Mouse (Mus musculus) gastrocnemius, postnatal 25 days (tissue): Measurements from ENCODE around the gene Smok3b. TPM values are rescaled to one million over a fixed set of nuclear protein-coding genes. Genes with fewer than 3 reads are reported as not detected.
"Not testable (repeated sequence)": the region's sequence is repeated elsewhere in the genome, so short reads cannot be mapped to it uniquely, and the experiment has no call there.

Experiments
- DNase-seq: peaks from one replicate; pipeline ENCODE4 v3.0.0; 2022
- long read RNA-seq, 2 experiments: library from polyadenylated mRNA; stranded (forward); transcript quantifications; one replicate each; pipeline ENCODE4 v2.0.0; 2021
- total RNA-seq, 2 experiments: library from RNA; stranded (reverse); gene quantifications; 1 replicate in 1 of 2; 2 replicates in 1 of 2; pipeline ENCODE4 v1.2.3; 2021

Gene Smok3b
- not detected for total RNA-seq
- long read RNA-seq, experiment 1, result 0 reads
- long read RNA-seq, experiment 2, result 0 reads

DNA sequence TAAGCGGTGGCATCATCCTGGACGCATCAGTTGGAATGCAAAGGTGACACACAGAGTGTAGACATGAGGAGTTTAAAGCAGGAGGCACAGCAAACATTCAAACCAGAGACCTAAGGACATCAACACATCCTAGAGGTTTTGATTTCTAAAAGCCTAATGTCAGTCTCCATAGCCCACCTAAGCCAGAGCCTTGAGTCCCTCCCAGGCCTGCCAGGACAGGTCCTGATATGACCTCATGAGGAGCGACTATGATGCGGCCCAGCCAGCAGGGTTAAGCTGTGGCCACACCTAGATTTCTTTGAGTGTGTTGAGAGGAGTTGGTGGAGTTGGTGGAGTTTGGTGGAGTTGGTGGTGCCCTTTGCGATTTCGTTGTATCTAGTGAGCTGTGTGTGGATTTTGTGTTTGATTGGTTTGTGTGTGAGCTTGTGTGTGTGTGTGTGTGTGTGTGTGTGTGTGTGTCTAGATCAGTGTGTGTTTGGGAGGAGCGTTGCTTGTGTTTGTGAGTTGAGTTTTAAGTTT, at the start of gene Smok3b, which contains the start of gene Smok3a:
TSS of gene Smok3b (plus strand) at position 469 of the 519 bp plus-strand sequence.
TSS of gene Smok3a (plus strand) at position 301 of the 519 bp plus-strand sequence.
- not testable (repeated sequence) for DNase-seq

DNA sequence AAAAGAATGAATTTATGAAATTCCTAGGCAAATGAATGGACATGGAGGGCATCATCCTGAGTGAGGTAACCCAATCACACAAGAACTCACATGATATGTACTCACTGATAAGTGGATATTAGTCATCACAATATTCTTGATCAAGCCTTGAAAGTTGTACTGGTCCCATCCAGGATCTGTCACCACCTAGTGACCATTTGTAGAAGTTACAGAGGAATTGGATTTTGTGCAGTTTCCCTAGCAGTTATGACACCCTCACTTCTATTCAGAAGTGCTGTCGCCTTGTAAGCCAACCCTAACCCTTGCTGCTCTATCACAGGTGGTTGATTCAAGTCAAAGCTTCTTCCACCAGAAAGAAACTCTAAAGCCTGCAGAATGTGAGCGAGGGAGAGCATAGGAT, 48.1 kb upstream of the Smok3b start:
- DNase-seq, result no peak

DNA sequence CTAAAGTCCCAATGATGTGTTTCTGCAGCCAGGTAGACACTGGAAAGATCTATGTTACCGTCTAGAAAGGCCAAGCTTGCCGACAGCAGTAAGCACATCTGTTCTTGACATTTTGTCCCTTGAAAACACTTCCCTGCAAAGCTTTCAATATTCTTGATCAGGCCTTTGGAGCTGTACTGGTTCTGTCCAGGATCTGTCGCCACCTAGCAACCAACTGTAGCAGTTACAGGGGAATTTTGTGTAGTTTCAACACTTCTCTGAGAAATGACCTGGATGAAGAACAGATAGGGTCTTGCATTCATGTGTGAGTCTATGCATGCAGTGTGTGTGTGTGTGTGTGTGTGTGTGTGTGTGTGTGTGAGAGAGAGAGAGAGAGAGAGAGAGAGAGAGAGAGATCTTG, 47.5 kb upstream of the Smok3b start:
- no peak for DNase-seq

DNA sequence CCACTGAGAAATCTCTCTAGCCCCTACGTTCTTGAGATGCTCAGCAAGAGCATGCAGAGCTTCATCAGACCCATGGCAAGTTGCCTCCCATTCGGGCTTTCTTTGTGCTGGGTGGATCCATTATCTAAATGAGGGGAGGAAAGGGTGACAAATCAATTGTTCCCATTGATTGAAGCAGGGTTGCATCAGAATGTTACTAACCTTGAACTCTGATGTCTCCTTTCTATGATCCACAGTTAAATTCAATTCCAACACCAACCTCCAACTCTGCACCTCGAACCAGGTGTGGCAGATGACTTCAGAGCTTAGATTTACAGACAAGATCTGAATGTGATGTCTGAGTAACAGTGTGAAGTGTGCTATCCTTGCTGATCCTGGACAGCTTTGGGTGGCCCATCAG, 46.5 kb upstream of the Smok3b start:
- DNase-seq, result no peak

DNA sequence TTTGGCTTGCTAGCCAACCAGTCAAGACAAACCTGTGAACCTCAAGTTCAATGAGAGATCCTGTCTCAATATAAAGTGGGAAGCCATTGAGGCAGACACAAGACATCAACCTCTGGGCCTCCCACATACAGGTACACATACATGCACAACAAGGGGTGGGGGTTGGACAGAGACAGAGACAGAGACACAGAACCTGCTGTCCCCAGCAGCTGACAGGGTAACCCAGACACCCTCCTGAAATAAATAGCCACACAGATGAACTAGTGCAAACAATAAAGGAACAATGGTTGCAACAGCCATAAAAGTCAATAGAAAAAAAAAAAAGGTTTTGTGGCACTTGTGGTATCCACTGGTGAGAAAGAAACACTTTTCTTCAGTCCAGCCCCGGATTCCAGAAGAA, 45.8 kb upstream of the Smok3b start:
- no peak for DNase-seq

DNA sequence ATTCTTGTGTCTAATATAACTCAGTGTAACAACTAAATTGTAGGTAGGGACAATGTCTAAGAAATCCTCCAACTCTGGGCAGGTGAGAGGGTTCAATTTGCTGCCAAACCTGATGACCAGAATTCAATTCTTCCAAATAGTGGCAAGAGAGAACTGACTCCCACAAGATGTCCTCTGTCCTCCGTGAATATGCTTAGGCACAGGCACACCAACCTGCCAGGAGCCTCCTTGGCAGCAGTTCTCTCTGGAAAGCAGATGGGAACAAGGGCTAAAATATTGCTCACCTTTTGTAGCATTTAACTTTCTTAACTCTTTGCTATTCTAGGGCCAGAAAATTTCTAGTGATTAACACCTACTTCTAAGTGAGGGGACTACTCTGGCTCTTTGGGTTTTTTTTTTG, 43.9 kb upstream of the Smok3b start:
- DNase-seq, result no peak

DNA sequence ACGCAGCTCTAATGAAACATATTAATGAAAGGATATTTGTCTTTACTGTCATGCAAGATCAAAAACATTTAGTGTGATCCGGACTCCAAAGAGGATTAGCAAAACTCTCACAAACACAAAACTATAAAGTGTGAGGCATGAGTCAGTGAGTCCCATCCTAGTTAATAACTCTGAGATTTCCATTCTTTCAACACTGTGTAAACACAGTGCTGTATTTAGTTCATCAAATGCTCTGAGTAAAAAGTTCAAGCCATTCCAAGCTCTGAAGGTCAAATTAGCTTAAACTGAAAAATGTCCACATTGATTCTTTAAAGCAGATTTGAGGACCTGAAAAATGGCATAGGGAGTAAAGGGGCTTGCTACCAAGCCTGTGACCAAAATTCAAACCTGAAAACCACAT, 42.1 kb upstream of the Smok3b start:
- DNase-seq, result no peak

DNA sequence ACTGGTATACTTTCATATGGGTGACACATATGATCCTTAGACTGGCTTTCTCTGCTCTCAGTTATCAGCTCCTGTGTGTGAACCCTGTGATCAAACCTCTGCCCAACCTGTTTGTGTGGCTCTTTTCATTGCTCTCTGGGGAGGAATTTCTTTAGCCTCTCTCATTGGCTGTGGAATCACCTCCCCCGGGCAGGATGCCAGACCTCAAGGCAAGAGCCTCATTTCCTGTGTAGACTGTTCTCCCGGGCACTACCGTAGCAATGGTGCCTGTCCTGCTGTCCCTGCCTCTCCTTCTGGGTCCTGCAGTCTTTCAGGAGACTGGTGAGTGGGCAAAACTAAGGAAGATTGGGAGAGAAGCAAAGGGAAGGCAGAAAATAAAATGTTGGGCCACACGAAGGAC, 39.9 kb upstream of the Smok3b start, which contains the start of gene Azgp1:
TSS of gene Azgp1 (plus strand) at position 221 of the 400 bp plus-strand sequence.
- no peak for DNase-seq

DNA sequence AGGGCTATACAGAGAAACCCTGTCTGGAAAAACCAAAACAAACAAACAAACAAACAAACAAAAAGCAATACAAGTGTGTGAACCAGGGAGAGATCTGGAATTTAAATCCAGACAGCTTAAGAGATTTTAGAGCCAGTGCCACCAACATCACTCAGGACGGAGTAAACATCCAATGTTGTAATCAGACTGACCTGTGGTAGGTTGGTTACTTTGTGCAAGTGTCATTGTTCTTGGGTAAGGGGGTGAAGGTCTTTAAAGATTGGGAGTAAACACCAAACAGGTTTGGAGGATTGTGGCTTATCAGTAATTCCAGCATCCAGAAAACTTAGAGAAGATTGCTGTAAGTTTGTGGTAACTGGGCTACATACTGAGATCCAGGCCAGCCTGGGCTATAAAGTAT, 34.9 kb upstream of the Smok3b start:
- no peak for DNase-seq

DNA sequence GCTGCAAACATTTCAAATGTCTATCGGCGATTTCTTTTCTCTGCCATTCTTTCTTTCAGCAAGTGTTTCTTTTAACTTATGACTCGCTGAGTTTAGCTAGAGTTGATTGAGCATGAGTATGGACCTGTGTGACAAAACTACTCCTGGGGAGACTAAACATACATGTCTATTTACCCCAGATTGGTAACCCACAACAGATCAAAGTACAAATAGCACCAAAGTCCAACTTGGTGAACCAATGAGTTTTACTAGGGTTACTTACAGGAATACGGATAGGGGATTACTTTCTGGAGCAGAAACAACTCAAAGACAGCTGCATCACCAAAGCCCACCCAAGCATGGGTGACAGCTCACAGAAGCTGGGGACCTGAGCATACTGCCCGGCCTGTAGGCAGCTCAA, 11.8 kb upstream of the Smok3b start:
- DNase-seq, result no peak

DNA sequence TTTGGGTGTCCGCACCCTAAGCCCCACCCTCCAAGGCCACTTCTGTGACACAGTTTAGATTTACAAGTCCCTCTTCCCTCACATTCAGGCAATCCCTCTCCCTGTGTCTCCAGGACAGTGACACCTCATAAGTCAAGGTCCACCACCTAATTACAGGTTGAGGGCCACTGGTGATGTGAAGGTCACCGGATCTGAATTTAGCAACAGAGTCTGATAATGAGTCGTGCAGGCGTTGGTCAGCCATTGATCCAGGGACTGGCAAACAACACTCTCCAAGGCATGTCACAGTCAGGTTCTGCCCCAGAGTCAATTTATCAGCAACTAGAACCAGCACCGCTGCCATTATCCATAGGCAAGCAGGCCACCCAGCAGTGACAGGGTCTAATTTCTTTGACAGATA, 8.8 kb upstream of the Smok3b start:
- DNase-seq, result no peak

DNA sequence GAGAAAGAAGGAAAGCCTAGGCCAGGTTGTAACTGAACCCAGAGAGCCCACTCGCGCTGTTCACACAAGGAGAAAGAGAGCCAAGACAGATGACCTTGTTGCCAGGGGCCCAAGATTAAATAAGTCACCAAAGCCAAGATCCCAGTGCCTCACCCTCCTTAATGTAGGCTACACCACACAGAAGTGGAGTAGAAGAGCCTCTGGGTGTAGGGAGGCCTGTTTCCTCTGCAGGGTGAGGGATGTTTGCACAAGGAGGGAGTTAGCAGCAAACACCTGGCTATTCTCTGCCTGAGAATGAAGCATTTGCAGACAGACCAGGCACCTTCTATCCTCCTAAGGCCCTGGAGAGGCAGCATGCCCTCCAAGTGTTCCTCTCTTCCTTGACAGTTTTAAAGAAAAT, 4.7 kb upstream of the Smok3b start:
- no peak for DNase-seq

DNA sequence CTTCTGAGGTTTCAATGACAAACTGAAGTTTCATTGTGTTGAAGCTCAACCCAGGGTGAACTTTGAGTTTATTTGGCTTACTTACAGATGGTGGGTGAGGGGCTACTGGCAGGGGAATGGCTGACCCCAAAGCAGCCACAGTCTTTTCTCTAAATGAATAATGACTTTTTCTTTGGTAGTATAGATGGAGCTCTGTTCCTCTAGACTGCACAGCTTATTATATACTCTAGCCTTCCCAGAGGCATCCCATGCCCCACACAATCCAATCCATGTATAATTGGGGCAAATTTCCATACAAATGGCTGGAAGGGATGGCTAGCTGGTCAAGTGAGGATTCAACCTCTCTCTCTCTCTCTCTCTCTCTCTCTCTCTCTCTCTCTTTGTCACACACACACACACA, 4.2 kb upstream of the Smok3b start:
- no peak for DNase-seq

DNA sequence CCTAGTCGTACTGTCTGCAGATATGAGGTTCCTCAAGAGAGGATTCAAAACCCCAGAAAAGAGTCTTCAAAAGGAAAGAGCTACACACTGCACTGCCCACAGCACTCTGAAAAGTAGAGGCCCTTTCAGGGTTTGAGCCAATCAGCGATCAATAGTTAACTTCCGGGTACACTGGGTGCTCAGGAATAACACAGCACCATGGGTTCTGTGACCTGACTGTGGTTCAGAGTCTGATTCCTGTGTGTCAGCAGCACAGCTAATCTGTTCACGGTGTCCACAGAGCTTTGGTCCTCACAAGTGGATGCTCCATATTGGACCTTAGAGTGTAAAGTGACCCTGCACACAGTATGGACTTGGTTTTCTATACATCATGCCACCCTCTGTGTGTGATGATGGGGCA, 1.7 kb upstream of the Smok3b start:
- DNase-seq, result not testable (repeated sequence)

DNA sequence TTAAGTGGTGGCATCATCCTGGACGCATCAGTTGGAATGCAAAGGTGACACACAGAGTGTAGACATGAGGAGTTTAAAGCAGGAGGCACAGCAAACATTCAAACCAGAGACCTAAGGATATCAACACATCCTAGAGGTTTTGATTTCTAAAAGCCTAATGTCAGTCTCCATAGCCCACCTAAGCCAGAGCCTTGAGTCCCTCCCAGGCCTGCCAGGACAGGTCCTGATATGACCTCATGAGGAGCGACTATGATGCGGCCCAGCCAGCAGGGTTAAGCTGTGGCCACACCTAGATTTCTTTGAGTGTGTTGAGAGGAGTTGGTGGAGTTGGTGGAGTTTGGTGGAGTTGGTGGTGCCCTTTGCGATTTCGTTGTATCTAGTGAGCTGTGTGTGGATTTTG, 31.7 kb downstream of the Smok3b start, which contains the start of gene Smok3c:
TSS of gene Smok3c (plus strand) at position 301 of the 400 bp plus-strand sequence.
- not testable (repeated sequence) for DNase-seq

DNA sequence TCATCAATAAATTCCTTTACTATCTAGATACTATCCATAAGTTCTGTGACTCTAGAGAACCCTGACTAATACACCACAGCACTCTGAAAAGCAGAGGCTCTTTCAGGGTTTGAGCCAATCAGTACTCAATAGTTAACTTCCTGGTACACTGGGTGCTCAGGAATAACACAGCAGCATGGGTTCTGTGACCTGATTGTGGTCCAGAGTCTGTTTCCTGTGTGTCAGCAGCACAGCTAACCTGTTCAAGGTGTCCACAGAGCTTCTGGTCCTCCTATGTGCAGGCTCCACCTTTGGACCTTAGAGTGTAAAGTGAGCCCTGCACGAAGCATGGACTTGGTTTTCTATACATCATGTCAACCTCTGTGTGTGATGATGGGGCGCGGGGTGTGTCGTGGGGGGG, 52.6 kb downstream of the Smok3b start:
- DNase-seq, result no peak

DNA sequence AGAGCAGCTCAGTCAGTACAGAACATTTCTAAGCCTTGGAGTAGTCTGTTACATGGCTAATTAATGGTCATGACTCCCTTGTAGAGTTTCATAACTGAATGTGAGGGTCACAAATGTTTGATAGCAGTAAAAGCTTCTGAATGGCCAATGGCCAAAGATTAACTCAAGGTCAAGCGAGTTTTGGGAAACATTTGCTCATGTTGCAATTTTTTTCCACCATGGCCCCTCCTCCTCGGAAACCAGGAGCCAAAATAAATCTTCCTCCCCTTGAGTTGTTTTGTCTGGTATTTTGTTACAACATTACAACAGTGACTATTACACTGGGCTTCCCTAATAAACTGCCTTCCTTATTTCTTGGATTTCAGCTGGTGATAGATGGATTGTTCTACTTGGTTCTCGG, 54.5 kb downstream of the Smok3b start:
- no peak for DNase-seq

DNA sequence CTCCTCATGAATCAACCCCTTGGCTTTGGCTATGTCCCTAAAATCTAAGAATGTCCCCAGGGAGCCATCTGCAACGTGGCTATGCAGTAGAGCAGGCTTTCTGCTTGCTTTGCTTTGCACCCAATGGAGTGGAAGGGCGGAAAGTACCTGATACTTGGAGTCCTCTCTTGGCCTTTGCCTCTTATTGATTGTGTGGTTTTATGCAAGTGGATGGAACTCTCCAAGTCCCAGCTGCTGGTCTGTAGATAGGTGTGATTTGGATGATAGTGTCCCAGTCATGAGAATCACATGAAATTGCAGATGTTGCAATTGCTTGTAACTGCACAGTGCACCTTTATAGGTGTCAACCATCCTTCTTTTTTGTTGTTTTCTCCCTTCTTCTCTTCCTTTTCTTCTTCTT, 54.9 kb downstream of the Smok3b start:
- DNase-seq, result no peak

DNA sequence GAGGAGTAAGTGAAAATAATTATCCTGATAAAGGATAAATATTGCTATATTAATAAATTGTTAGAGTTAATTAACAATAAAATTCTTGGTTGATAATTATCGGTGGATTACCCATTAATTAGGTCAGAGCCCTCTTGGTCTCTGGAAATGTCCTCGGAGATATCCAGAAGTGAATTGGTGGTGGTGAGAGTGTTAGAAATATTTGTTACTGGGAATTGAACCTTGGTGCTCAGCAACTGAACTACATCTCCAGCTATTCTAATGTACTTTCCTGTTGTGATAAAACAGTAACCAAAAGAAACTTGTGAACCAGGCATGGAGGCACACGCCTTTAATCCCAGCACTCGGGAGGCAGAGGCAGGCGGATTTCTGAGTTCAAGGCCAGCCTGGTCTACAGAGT, 59.2 kb downstream of the Smok3b start:
- DNase-seq, result no peak

DNA sequence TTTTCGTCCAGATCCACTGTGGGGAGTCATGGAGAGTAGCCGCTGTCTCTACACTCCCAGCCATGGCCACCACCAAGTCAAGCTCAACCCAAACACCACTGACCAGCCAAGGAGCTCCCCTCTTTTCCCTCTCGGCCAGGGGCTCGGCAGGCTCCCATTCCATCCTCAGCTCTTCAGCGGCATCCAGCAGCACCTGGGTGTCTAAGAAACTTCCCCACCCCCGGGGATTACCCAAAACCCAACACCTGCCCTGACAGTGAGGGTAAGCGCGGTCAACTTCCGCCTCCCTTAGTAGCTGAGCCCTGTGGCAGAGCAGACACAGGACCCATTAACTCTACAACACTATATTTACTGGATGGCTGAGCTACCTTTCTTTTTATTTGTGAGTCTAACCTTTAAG, 60.2 kb downstream of the Smok3b start:
- DNase-seq, result no peak

DNA sequence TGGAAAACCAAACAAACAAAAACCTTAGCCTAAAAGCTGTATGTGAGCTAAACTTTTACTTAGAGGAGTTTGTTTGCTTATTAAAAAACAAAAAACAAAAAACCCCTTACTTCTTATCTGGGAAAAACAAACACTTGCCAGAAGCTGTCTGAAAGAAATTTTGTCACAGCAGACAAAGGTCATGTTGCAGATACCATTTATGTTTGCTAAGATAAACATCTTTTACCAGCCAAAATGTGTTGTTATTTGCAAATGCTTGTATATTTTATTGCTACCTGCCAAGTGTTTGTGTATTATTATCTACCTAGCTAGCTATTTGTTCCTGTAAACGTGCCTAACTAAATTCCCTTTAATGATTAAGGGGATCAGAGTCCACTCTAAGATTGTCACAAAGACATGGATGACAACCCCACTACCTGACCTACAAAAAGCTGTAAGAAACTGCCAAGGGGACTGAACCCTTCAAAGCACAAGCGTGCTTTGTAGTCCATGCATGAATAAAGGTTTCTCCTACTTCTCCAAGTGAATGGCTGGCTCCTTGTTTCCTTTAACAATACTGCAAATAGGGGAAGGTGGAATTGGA, 62.2 kb downstream of the Smok3b start:
- no peak for DNase-seq

DNA sequence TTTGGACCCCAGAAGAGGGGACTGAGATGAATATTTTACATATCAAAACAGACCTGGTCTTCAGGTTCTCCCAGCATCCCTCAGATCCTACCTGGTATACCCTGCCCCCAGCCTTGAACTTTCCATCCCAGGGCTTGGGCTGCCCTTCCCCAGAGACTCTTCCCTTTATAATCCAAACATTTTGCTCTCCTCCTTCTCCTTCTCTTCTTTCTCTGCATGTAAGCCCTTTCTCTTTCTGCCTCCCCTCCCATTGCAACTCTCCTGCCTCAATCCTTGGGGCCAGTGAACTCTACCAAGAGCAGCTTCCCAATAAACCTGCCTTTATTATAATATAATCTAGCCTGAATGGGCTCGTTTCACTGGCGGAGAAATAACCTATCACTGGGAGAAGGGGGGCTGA, 62.7 kb downstream of the Smok3b start:
- DNase-seq, result no peak

DNA sequence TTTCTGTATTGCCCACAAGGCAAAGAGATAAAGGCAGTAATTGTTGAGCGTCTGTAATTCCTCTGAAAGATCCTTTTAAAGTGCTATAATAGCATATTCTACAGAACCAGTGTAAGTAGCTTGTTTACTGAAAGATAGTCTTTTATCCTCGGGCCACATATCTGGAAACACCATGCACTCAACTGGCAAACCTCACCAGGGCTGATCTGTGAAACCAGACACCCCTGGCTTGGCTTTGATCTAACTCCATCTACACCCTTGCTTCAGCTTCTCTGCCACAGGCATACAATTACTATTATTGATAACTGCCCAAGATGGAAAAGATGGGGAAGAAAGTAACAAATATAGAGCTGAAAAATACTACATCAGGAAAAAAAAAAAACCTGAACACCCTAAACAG, 63.3 kb downstream of the Smok3b start:
- no peak for DNase-seq

DNA sequence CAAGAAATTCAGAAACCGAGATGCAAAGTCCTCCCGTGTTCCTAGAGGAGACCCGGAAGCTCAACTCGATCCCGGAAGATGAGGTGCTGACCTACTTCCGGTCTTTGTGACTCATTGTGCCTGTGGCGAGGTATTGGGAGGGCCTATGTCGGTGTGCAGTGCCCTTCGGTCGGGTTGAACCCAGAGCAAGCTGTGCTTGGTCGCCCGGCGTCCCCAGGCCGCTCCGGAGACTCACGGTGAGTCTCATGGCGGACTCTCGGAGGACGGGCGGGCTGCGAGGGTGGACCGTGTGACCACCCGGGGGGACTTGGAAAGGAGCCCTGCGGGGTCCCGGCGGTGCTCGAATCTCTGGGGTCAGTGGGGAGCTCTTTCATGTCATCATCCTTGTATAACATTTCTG, 63.8 kb downstream of the Smok3b start, which contains the start of gene Zkscan1:
TSS of gene Zkscan1 (plus strand) at position 89 of the 400 bp plus-strand sequence.
- peak; percentile 74 for DNase-seq
